Mouse (Mus musculus) lung, postnatal 36 days (tissue): ENCODE measurements around the gene Nxpe3.

Source experiments
- DNase-seq: peaks from one replicate; pipeline ENCODE4 v3.0.0; 2022; ENCODE audit warnings: mixed read lengths

Gene Nxpe3

GRCm38 (mm10) chr16:55804799-55805198, 90.3 kb downstream of the Nxpe3 start:
- DNase-seq, result no peak

- no peak for DNase-seq
Measured at GRCm38 (mm10) chr16:55801629-55802028, 93.5 kb downstream of the Nxpe3 start.

GRCm38 (mm10) chr16:55798845-55799244, 96.2 kb downstream of the Nxpe3 start:
- peak; percentile 58 for DNase-seq

GRCm38 (mm10) chr16:55790326-55790725, 104.8 kb downstream of the Nxpe3 start:
- DNase-seq, result peak; percentile 29
